Mouse (Mus musculus) liver, postnatal 0 days (tissue): ENCODE results near the gene Vmn2r82.
"Not testable (repeated sequence)": the region's sequence is repeated elsewhere in the genome, so short reads cannot be mapped to it uniquely, and the experiment has no call there.

ENCODE experiments used
- CTCF ChIP-seq: sonication (generic); IDR thresholded peaks from 2 replicates; pipeline ENCODE4 v1.5.1; 2016; ENCODE audit warnings: antibody characterized with exemption, low read depth
- EP300 ChIP-seq: IDR thresholded peaks from 2 replicates; pipeline ENCODE4 v1.6.1; 2016; ENCODE audit warnings: antibody characterized with exemption, low read depth, mild to moderate bottlenecking

DNA sequence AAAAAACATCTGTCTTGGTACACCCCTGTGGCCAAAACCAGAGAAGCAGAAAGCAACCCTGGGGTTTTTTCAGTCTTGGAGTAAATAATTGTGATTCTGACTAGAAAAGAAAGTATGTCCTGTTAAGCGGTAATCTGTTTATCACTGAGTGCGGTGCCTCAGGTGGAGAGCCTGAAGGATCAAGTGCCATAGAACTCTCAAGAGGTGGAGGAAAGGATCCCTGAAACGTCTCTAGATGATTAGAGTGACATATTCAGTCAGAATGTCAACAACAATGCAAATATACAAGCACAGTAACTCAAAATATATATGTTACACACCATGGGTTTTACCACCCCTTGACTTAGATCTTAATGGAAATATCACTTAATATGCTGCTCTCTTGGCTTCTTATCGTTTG, at the start of gene Vmn2r82:
- not testable (repeated sequence) for TF ChIP-seq CTCF, EP300
